Mouse (Mus musculus): ENCODE measurements around the gene Gfpt2.

DNA sequence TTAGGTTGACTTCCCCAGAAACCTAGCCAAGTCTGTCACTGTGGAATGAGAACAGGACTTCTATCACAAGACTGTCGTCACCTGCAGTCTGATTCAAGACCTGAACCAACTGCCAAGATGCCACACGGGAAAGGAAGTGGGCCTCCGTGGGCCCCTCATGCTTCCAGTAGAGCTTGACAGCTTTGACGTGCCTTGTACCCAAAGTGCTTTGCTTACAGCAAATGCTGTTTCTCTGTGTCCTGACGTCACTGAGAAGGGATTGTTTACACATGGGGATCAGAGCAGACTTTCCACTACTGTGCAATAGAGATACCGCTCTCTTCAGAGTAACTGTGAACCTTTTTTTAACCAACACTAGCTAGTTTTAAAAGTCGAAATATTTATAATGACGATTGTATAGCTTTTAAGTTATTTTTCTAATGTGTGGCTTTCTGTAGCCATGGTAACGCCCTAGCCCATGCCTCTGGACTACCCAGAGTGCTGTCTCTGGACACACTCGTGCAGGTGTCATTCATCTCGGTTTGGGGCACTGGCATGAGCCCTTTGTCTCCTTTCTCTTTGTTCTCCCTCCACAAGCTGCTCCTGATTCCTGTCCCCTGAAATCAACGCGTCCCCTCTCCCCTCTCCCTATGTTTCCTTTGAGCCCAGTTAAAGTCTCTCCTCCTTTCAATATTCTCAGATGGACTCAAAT is 43.9 kb downstream of the Gfpt2 start:
- TF ChIP-seq CTCF (IDR thresholded peaks at IDR 0.05; ENCODE audit: low read depth, low read length), result no peak
- no peak for TF ChIP-seq POLR2A (IDR thresholded peaks at IDR 0.05; ENCODE audit: extremely low read depth, insufficient read depth, low read length)
